Mouse (Mus musculus): Measurements from ENCODE around the gene Tmod2. TPM values are rescaled to one million over a fixed set of nuclear protein-coding genes. Genes with fewer than 3 reads are reported as not detected.
"Not testable (repeated sequence)": the region's sequence is repeated elsewhere in the genome, so short reads cannot be mapped to it uniquely, and the experiment has no call there.

Gene Tmod2
- 1.6 and 1.7 TPM in 2 replicates for polyA plus RNA-seq (2012; rRNA removed)

GRCm38 (mm10) chr9:75610571-75611493 lies at the start of gene Tmod2:
Gene Tmod2, minus strand, starts transcription at chr9:75611325.
- no peak for DNase-seq (ENCODE audit: low read depth)

GRCm38 (mm10) chr9:75660917-75661316 lies 49.8 kb upstream of the Tmod2 start:
- DNase-seq (ENCODE audit: low read depth), result no peak

GRCm38 (mm10) chr9:75656456-75656855 lies 45.3 kb upstream of the Tmod2 start:
- DNase-seq (ENCODE audit: low read depth), result not testable (repeated sequence)

- DNase-seq (ENCODE audit: low read depth), result no peak
Measured at GRCm38 (mm10) chr9:75653981-75654911, 43.1 kb upstream of the Tmod2 start.

GRCm38 (mm10) chr9:75645405-75645804 lies 34.3 kb upstream of the Tmod2 start:
- DNase-seq (ENCODE audit: low read depth), result no peak

- no peak for DNase-seq (ENCODE audit: low read depth)
Measured at GRCm38 (mm10) chr9:75634226-75634625, 23.1 kb upstream of the Tmod2 start.

GRCm38 (mm10) chr9:75633603-75634002 lies 22.5 kb upstream of the Tmod2 start:
- DNase-seq (ENCODE audit: low read depth), result no peak

- DNase-seq (ENCODE audit: low read depth), result no peak
Measured at GRCm38 (mm10) chr9:75632902-75633301, 21.8 kb upstream of the Tmod2 start.

GRCm38 (mm10) chr9:75632111-75632510 lies 21.0 kb upstream of the Tmod2 start:
- no peak for DNase-seq (ENCODE audit: low read depth)

- DNase-seq (ENCODE audit: low read depth), result no peak
Measured at GRCm38 (mm10) chr9:75630823-75631454, 19.8 kb upstream of the Tmod2 start.

- DNase-seq (ENCODE audit: low read depth), result no peak
Measured at GRCm38 (mm10) chr9:75626308-75626604, 15.1 kb upstream of the Tmod2 start.

GRCm38 (mm10) chr9:75625556-75626307 lies 14.6 kb upstream of the Tmod2 start, which contains the start of gene Lysmd2:
Gene Lysmd2, plus strand, starts transcription at chr9:75625741.
- DNase-seq (ENCODE audit: low read depth), result no peak

- DNase-seq (ENCODE audit: low read depth), result no peak
Measured at GRCm38 (mm10) chr9:75624983-75625555, 13.9 kb upstream of the Tmod2 start.

GRCm38 (mm10) chr9:75621428-75621827 lies 10.3 kb upstream of the Tmod2 start:
- DNase-seq (ENCODE audit: low read depth), result no peak

GRCm38 (mm10) chr9:75619761-75620160 lies 8.6 kb upstream of the Tmod2 start:
- DNase-seq (ENCODE audit: low read depth), result not testable (repeated sequence)

- no peak for DNase-seq (ENCODE audit: low read depth)
Measured at GRCm38 (mm10) chr9:75618836-75619400, 7.8 kb upstream of the Tmod2 start.

GRCm38 (mm10) chr9:75616560-75616959 lies 5.4 kb upstream of the Tmod2 start:
- DNase-seq (ENCODE audit: low read depth), result no peak

- no peak for DNase-seq (ENCODE audit: low read depth)
Measured at GRCm38 (mm10) chr9:75609965-75610364, 1.2 kb downstream of the Tmod2 start.

- DNase-seq (ENCODE audit: low read depth), result no peak
Measured at GRCm38 (mm10) chr9:75609505-75609904, 1.6 kb downstream of the Tmod2 start.

- no peak for DNase-seq (ENCODE audit: low read depth)
Measured at GRCm38 (mm10) chr9:75607496-75607895, 3.6 kb downstream of the Tmod2 start.

- DNase-seq (ENCODE audit: low read depth), result no peak
Measured at GRCm38 (mm10) chr9:75601510-75601909, 9.6 kb downstream of the Tmod2 start.

Data from gonadal fat pad, adult 2 months (tissue).